Mouse (Mus musculus) liver, postnatal 0 days (tissue): Measurements from ENCODE around the gene Eif2b4.

Experiments
- CTCF ChIP-seq: sonication (generic); IDR thresholded peaks from 2 replicates; pipeline ENCODE4 v1.5.1; 2016; ENCODE audit warnings: antibody characterized with exemption, low read depth
- EP300 ChIP-seq: IDR thresholded peaks from 2 replicates; pipeline ENCODE4 v1.6.1; 2016; ENCODE audit warnings: antibody characterized with exemption, low read depth, mild to moderate bottlenecking

DNA sequence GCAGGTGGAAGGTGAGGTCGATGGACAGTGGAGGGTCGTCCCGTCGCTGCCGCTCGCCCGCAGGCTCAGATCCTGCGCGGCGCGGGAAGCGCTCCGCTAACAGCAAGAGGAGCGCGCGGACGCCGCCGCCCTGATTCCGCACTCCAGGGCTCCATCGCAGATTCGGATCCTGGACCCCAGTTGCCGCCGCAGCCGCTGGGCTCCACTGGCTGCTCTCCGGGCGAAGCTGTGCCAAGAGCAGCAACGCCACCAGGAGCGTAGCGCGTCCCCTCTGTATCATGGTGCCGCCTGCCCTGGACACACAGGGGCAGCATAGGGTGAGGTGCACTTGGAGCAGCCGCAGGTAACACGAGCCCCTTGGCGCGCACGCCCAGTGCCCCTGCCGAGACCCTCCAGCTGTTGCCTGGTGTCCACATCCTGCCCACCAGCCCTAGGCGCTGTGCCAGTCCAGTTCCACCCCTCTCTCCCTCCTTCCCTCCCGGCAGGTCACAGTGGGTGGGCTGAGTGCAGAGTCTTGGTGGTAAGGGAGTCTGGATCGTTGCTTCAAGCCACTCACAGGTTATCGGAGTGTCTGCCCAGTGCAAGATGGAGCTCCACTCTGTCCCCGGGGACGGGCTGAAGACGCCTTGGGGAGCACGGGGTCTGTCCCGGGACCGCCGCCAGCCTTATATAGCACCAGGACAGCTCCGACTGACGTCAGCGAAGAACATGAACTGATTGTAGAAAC is 54.8 kb downstream of the Eif2b4 start, which contains the start of gene Ucn:
- no peak for TF ChIP-seq CTCF
- TF ChIP-seq EP300, result no peak
